Mouse (Mus musculus) neural tube, embryonic 14.5 days (tissue): Measurements from ENCODE around the gene Slc22a12. TPM values are rescaled to one million over a fixed set of nuclear protein-coding genes. Genes with fewer than 3 reads are reported as not detected.

Experiments
- ATAC-seq: fragments of 200-750 bp; cut with Nextera tagmentation; 2 replicates; pipeline ENCODE4 v1.8.0; 2017; ENCODE audit warnings: low read depth, mild to moderate bottlenecking, moderate TSS enrichment, moderate library complexity
- H3K27ac ChIP-seq: fragments of 300-500 bp; sonication (generic); 2 replicates; pipeline ENCODE4 v1.5.1; 2014; ENCODE audit warnings: low read depth, mild to moderate bottlenecking, control low read depth, low read length, moderate library complexity, mixed read lengths
- H3K27me3 ChIP-seq: fragments of 300-500 bp; sonication (generic); 2 replicates; pipeline ENCODE4 v1.6.1; 2014; ENCODE audit warnings: low read length; ENCODE audit not compliant: control insufficient read depth, insufficient read depth
- H3K36me3 ChIP-seq: fragments of 300-500 bp; sonication (generic); 2 replicates; pipeline ENCODE4 v1.6.1; 2014; ENCODE audit warnings: low read length, mixed read lengths; ENCODE audit not compliant: control insufficient read depth, insufficient read depth
- H3K4me1 ChIP-seq: fragments of 300-500 bp; sonication (generic); 2 replicates; pipeline ENCODE4 v1.6.1; 2014; ENCODE audit warnings: low read length; ENCODE audit not compliant: control insufficient read depth, insufficient read depth
- H3K4me2 ChIP-seq: fragments of 300-500 bp; sonication (generic); 2 replicates; pipeline ENCODE4 v1.6.1; 2014; ENCODE audit warnings: mild to moderate bottlenecking, low read depth, low read length, control low read depth
- H3K4me3 ChIP-seq: fragments of 300-500 bp; sonication (generic); 2 replicates; pipeline ENCODE4 v1.5.1; 2014; ENCODE audit warnings: low read depth, low read length, control low read depth, mixed read lengths
- H3K9ac ChIP-seq: fragments of 300-500 bp; sonication (generic); replicated peaks from 2 replicates; pipeline ENCODE4 v1.6.1; 2014; ENCODE audit warnings: low read depth, mild to moderate bottlenecking, control low read depth, low read length, mixed read lengths
- H3K9me3 ChIP-seq: fragments of 300-500 bp; sonication (generic); 2 replicates; pipeline ENCODE4 v1.6.1; 2016; ENCODE audit warnings: low read length; ENCODE audit not compliant: control insufficient read depth
- WGBS: fragments of 180-500 bp; shearing (Covaris S2); extraction: QIAGEN DNeasy Blood & Tissue Kit; methylation state at CpG from one replicate; pipeline ENCODE4 v1.1.7; 2014; 5-methylcytosine and 5-hydroxymethylcytosine counted together
- polyA plus RNA-seq: library from polyadenylated mRNA; unstranded; fragments of >200 nt; fragmentation: Nextera tagmentation; extraction: Ambion mirVana; gene quantifications from 2 replicates; pipeline ENCODE4 v1.2.1, GENCODE M21; 2014

The Slc22a12 gene
- polyA plus RNA-seq, 1 experiment from 2014 or later, result 0.11 TPM

DNA sequence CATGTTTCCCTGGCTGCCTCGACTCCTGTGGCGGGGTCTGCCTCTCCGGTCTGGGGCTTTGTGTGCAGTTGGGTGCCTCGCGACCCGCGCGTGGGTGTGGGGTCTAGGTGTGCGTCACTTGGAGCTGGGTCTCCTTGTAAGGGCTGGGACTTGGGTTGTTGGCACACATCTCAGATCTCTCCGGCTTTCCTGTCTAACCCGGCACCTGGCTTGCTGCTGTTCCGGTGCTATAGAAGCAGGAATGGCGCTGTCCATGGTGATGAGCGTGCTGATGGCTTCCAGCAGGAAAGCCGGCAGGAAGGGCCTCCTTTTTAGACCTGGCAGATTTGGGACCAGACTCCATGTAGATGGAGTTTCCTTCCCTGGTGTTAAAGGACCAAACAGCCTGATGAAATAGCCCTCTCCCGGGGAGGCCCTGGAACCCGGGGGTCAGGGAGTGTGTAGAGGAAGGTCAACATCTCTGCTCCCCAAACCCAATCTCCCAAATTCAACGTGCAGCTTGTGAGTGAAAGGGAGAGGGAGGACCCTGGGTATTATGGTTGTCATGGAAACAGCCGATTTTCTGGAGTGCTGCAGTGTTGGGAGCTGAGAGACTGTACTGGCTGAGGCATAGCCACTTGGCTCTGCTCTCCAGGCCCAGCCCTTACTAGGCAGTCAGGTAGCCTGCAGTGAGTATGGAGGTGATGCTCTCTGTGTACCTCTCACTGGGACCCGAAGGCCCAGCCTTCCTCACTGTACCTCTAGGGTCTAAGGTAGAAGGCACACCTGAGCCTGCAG, 40.1 kb downstream of the Slc22a12 start:
- H3K4me1 ChIP-seq, result peaks cover 50% of the 10 kb centered on the region
- ATAC-seq, result peak; percentile 39
- peak overlapping the region; percentile 96 for H3K4me3 ChIP-seq
- H3K4me2 ChIP-seq, result peak overlapping the region; percentile 77
- WGBS, result 2% methylated on average over 20 of the region's 20 CpGs
- peak overlapping the region; percentile 99 for H3K9ac ChIP-seq
- peak overlapping the region; percentile 95 for H3K27ac ChIP-seq
- H3K27me3 ChIP-seq, result 0 out of 2 replicates have a peak, but pooled peaks cover 2% of the 10 kb centered on the region
- no peaks in the 10 kb centered on the region for H3K9me3 ChIP-seq
- peaks cover 23% of the 10 kb centered on the region for H3K36me3 ChIP-seq

DNA sequence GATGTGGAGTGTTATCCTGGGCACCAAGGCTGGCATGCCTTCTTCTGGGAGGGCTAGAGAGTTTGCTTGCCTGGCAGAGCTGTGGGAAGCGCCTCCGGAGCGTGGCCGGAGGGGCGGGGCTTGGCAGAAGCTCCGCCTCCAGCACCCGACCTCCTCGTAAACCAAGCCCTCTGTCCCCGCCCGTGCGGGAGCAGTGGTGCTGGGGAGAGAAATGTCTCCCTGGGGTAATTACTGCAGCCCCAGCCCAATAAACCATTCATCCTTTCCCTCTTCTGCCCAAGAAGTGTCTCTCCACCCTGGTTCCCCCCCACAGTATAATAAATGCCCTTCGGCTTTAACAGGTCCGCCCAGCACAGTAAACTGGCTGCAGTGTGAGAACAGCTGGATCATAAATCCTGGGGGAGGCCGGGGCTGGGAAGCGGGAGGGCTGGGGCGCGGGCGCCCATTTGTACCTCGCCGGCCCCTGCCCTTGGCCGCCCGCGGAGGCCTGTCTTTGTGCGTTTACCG, 40.7 kb downstream of the Slc22a12 start:
- Histone ChIP-seq H3K36me3 (peaks cover 21% of the 10 kb centered on the region), H3K9me3 (no peaks in the 10 kb centered on the region)
- 0% methylated on average over 25 of the region's 25 CpGs for WGBS

DNA sequence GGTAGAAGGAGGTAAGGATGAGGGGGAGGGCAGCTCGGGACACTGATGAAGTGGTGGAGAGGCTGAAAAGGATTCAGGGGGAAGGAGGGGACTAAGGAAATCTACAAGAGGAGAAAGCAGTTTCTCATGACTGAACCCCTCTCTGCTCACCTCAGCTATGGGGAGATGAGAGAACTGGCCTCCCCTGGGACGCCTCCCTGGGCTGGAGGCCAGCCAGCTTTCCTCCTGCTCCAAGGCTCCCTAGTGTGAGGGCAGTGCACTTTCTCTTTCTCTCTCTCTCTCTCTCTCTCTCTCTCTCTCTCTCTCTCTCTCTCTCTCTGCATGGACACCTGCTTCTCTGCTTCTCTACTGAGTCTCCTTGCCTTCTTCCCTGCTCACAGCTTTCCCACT, 42.2 kb downstream of the Slc22a12 start:
- Histone ChIP-seq H3K36me3 (peaks cover 11% of the 10 kb centered on the region), H3K4me3 (peak overlapping the region; percentile 96), H3K27me3 (0 out of 2 replicates have a peak, but pooled peaks cover 2% of the 10 kb centered on the region), H3K27ac (peak overlapping the region; percentile 94; the same call in 1 of the 2 replicates), H3K9ac (peak overlapping the region; percentile 99), H3K4me1 (peaks cover 51% of the 10 kb centered on the region), H3K9me3 (no peaks in the 10 kb centered on the region), H3K4me2 (peak overlapping the region; percentile 77)
- WGBS, result 29% methylated on average over 2 of the region's 2 CpGs
- no peak for ATAC-seq

More for the DNA sequence above, 40.7 kb downstream of the Slc22a12 start:
- H3K9ac ChIP-seq, result peak overlapping the region; percentile 99
- ATAC-seq, result peak; percentile 44
- peak overlapping the region; percentile 96 for H3K4me3 ChIP-seq
- peaks cover 49% of the 10 kb centered on the region for H3K4me1 ChIP-seq
- H3K4me2 ChIP-seq, result peak overlapping the region; percentile 77
- peak overlapping the region; percentile 95 for H3K27ac ChIP-seq
- 0 out of 2 replicates have a peak, but pooled peaks cover 2% of the 10 kb centered on the region for H3K27me3 ChIP-seq

DNA sequence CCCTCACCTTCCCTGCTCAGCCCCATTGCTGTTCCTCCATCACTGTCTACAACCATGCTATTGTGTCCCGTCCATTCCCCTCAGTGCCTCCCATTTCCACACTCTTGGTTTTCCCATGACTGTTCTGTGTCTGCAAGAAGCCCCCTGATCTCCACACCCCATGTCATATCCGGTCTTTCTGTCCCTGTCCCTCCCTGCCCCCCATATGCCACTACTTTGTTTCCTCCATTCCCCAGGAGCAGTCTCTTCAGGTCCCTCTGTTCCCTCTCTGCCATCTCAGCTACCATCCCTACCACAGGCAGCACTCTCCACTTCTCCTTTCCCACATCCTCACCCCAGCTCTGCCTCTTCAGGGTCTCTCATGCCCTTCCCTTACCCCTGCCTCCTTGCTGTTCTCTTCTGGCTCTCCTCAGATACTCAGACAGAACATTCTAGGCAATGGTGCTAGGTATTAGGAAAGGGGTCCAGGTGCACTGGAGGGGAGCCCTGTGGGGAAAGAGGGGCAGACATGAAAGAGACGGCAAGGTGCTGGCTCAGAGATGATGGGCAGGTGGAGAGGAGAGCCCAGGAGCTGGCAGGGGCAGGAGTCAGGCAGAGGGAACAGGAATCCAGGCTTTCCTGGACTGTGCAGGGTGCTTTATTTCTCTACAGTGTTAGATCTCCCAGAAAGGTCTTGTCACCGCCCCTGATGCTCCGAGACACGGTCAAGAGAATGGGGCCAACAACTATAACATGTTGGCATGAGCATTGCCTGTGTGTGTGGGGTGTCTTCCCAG, 42.8 kb downstream of the Slc22a12 start:
- H3K4me3 ChIP-seq, result peak overlapping the region; percentile 96
- H3K36me3 ChIP-seq, result peaks cover 5% of the 10 kb centered on the region
- no peaks in the 10 kb centered on the region for H3K9me3 ChIP-seq
- H3K27ac ChIP-seq, result peak overlapping the region; percentile 94
- no peak for ATAC-seq
- H3K27me3 ChIP-seq, result 0 out of 2 replicates have a peak, but pooled peaks cover 2% of the 10 kb centered on the region
- H3K4me1 ChIP-seq, result peaks cover 51% of the 10 kb centered on the region
- H3K9ac ChIP-seq, result peak overlapping the region; percentile 99
- peak overlapping the region; percentile 77 for H3K4me2 ChIP-seq
- 27% methylated on average over 6 of the region's 6 CpGs for WGBS

DNA sequence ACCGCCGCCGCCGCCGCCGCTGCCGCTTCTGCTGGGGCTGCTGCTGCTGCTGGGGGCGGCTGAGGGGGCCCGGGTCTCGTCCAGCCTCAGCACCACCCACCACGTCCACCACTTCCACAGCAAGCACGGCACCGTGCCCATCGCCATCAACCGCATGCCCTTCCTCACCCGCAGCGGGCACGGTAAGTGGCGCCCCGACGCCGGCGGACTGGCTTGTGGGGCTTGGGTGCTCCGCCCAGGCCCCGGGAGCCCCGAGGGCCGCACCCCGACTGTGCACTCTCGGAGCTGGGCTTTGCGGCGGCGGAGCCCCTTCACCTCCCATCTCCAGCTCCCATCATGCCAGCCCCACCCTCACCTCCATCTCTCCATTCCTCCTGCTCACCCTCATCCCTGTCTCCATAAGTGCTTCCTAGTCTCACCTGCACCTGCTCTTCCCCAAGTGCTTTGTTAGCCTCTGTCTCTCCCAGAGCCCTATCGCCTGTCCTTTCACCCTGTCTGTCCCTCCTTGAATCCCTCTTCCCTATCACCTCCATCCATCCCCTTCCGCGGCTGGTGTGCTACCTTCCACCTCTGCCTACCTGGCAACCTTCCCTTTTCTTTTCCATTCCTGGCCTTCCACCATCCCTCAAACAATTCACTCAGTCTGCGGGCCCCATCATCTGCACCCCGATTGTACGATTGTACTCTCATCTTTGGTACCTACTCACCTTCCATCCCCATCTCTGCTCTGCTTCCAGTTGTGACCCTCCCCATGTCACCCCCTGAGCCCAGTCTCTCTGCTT, 44.3 kb downstream of the Slc22a12 start:
- 3% methylated on average over 32 of the region's 38 CpGs for WGBS
- Histone ChIP-seq H3K9ac (peak overlapping the region; percentile 99), H3K9me3 (no peaks in the 10 kb centered on the region), H3K4me2 (peak overlapping the region; percentile 77), H3K36me3 (no peaks in the 10 kb centered on the region; the same call in 1 of the 2 replicates), H3K4me3 (peak overlapping the region; percentile 96), H3K4me1 (peaks cover 36% of the 10 kb centered on the region), H3K27me3 (0 out of 2 replicates have a peak, but pooled peaks cover 2% of the 10 kb centered on the region), H3K27ac (peak overlapping the region; percentile 94)
- no peak for ATAC-seq

DNA sequence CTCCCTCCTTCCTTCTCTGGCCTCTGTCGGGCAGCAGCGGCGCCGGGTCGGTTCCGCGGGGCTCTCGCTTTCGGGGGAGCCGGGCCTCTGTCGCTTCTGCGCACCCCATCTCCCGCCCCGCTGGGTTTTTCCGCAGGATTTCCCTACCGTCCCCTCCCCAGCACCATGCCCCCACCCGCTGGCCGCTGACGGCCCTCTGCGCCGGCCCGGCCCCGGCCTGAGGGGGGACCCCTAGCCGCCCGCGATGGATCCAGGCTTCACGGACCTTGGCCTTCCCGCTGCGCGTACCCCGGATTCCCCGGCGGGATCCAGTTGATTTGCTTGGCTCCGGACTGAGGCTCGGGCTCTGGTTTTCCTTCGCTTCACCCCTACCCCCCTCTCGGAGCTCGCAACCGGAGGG, 45.0 kb downstream of the Slc22a12 start:
- ATAC-seq, result peak; percentile 7; the same call in 1 of the 2 replicates
- H3K4me1 ChIP-seq, result peaks cover 29% of the 10 kb centered on the region
- WGBS, result 0% methylated on average over 39 of the region's 39 CpGs
- peak overlapping the region; percentile 96 for H3K4me3 ChIP-seq
- H3K27ac ChIP-seq, result peak overlapping the region; percentile 94
- H3K27me3 ChIP-seq, result 0 out of 2 replicates have a peak, but pooled peaks cover 2% of the 10 kb centered on the region
- peak overlapping the region; percentile 77 for H3K4me2 ChIP-seq
- no peaks in the 10 kb centered on the region for H3K9me3 ChIP-seq
- H3K9ac ChIP-seq, result peak overlapping the region; percentile 99
- H3K36me3 ChIP-seq, result no peaks in the 10 kb centered on the region

DNA sequence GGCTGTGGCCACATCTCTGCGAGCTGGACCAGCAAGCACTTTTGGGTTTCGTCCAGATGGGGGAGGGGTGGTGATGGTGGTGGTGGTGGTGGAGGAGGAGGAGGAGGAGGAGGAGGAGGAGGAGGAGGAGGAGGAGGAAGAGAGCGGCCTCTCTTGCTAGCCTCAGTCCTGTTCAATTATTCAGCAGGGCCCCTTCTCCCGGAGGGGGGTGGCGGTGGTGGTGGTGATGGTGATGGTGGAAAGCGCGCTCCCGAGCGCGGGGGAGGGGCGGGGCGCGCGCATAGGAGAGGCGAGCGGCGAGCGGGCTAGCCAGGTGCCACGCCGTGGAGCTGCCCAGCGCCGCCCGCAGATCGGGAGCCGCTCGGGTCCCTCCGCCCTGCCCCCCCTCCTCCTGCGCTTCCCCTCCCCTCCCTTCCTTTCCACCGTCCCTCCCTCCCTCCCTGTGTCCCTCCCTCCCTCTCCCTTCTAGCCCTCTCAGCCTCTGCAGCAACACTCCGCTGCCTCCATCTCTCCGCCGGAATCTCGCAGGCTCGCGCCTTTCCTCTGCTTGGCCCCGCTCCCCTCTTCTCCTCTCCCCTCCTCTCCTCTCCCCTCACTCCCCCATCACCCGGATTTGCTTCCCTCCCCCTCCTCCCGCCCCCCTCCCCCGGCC, 45.6 kb downstream of the Slc22a12 start:
- Histone ChIP-seq H3K4me2 (peak overlapping the region; percentile 77), H3K27me3 (0 out of 2 replicates have a peak, but pooled peaks cover 2% of the 10 kb centered on the region), H3K36me3 (no peaks in the 10 kb centered on the region), H3K9me3 (no peaks in the 10 kb centered on the region), H3K4me1 (peaks cover 26% of the 10 kb centered on the region), H3K27ac (peak overlapping the region; percentile 94), H3K4me3 (peak overlapping the region; percentile 96), H3K9ac (peak overlapping the region; percentile 99)
- peak; percentile 59 for ATAC-seq
- 0% methylated on average over 18 of the region's 39 CpGs for WGBS
